Mouse (Mus musculus) right cerebral cortex, postnatal 14 days (tissue): Measurements from ENCODE around the gene Gm11168.
"Not testable (repeated sequence)": the region's sequence is repeated elsewhere in the genome, so short reads cannot be mapped to it uniquely, and the experiment has no call there.

Source experiments
- DNase-seq: peaks from one replicate; pipeline ENCODE4 v3.0.0; 2022

Gene Gm11168

DNA sequence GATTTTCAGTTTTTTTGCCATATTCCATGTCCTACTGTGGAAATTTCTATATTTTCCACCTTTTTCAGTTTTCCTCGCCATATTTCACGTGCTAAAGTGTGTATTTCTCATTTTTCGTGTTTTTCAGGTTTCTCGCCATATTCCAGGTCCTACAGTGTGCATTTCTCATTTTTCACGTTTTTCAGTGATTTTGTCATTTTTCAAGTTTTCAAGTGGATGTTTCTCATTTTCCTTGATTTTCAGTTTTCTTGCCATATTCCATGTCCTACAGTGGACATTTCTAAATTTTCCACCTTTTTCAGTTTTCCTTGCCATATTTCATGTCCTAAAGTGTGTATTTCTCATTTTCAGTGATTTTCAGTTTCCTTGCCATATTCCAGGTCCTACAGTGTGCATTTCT, 23.0 kb downstream of the Gm11168 start:
- DNase-seq = not testable (repeated sequence)

DNA sequence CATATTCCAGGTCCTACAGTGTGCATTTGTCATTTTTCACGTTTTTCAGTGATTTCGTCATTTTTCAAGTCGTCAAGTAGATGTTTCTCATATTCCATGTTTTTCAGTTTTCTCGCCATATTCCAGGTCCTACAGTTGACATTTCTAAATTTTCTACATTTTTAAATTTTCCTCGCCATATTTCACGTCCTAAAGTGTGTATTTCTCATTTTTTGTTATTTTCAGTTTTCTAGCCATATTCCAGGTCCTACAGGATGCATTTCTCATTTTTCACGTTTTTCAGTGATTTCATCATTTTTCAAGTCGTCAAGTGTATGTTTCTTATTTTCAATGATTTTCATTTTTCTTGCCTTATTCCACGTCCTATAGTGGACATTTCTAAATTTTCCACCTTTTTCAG, 23.6 kb downstream of the Gm11168 start:
- not testable (repeated sequence) for DNase-seq

DNA sequence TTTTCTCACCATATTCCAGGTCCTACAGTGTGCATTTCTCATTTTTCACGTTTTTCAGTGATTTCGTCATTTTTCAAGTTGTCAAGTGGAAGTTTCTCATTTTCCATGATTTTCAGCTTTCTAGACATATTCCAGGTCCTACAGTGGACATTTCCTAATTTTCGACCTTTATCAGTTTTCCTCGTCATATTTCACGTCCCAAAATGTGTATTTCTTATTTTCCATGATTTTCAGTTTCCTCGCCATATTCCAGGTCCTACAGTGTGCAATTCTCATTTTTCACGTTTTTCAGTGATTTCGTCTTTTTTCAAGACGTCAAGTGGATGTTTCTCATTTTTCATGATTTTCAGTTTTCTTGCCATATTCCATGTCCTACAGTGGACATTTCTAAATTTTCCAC, 24.1 kb downstream of the Gm11168 start:
- not testable (repeated sequence) for DNase-seq

DNA sequence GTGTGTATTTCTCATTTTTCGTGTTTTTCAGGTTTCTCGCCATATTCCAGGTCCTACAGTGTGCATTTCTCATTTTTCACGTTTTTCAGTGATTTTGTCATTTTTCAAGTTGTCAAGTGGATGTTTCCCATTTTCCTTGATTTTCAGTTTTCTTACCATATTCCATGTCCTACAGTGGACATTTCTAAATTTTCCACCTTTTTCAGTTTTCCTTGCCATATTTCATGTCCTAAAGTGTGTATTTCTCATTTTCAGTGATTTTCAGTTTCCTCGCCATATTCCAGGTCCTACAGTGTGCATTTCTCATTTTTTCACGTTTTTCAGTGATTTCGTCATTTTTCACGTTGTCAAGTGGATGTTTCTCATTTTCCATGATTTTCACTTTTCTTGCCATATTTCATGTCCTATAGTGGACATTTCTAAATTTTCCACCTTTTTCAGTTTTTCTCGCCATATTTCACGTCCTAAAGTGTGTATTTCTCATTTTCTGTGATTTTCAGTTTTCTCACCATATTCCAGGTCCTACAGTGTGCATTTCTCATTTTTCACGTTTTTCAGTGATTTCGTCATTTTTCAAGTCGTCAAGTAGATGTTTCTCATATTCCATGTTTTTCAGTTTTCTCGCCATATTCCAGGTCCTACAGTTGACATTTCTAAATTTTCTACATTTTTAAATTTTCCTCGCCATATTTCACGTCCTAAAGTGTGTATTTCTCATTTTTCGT, 26.3 kb downstream of the Gm11168 start:
- DNase-seq = not testable (repeated sequence)

DNA sequence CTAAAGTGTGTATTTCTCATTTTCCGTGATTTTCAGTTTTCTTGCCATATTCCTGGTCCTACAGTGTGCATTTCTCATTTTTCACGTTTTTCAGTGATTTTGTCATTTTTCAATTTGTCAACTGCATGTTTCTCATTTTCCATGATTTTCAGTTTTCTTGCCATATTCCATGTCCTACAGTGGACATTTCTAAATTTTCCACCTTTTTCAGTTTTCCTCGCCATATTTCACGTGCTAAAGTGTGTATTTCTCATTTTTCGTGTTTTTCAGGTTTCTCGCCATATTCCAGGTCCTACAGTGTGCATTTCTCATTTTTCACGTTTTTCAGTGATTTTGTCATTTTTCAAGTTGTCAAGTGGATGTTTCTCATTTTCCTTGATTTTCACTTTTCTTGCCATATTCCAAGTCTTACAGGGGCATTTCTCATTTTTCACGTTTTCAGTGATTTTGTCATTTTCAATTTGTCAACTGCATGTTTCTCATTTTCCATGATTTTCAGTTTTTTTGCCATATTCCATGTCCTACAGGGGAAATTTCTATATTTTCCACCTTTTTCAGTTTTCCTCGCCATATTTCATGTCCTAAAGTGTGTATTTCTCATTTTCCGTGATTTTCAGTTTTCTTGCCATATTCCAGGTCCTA, 27.7 kb downstream of the Gm11168 start:
- DNase-seq = not testable (repeated sequence)

DNA sequence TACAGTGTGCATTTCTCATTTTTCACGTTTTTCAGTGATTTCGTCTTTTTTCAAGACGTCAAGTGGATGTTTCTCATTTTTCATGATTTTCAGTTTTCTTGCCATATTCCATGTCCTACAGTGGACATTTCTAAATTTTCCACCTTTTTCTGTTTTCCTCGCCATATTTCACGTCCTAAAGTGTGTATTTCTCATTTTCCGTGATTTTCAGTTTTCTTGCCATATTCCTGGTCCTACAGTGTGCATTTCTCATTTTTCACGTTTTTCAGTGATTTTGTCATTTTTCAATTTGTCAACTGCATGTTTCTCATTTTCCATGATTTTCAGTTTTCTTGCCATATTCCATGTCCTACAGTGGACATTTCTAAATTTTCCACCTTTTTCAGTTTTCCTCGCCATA, 31.2 kb downstream of the Gm11168 start, which contains the start of gene Gm17535:
Gene Gm17535, plus strand, starts transcription at position 301 of the 400 bp plus-strand sequence.
- DNase-seq = not testable (repeated sequence)

DNA sequence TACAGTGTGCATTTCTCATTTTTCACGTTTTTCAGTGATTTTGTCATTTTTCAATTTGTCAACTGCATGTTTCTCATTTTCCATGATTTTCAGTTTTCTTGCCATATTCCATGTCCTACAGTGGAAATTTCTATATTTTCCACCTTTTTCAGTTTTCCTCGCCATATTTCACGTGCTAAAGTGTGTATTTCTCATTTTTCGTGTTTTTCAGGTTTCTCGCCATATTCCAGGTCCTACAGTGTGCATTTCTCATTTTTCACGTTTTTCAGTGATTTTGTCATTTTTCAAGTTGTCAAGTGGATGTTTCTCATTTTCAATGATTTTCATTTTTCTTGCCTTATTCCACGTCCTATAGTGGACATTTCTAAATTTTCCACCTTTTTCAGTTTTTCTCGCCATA, 33.4 kb downstream of the Gm11168 start, which contains the start of gene Gm10715:
Gene Gm10715, plus strand, starts transcription at position 301 of the 400 bp plus-strand sequence.
- not testable (repeated sequence) for DNase-seq

DNA sequence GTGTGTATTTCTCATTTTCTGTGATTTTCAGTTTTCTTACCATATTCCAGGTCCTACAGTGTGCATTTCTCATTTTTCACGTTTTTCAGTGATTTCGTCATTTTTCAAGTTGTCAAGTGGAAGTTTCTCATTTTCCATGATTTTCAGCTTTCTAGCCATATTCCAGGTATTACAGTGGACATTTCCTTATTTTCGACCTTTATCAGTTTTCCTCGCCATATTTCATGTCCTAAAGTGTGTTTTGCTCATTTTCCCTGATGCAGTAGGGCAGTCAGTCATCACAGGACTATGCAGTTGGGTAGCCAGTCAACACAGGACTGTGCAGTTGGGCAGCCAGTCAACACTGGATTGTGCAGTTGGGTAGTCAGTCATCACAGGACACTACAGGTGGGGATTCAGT, 35.0 kb downstream of the Gm11168 start:
- DNase-seq = not testable (repeated sequence)
